Mouse (Mus musculus) E14TG2a.4 (cell line): ENCODE data around the gene Gata3.

Experiments used
- H3K27me3 ChIP-seq: 2 replicates; pipeline ENCODE4 v1.6.1; 2014; ENCODE audit warnings: low read length, control low read depth; ENCODE audit not compliant: insufficient read depth
- H3K36me3 ChIP-seq: 2 replicates; pipeline ENCODE4 v1.6.1; 2014; ENCODE audit warnings: low read length, control low read depth; ENCODE audit not compliant: insufficient read depth
- H3K4me1 ChIP-seq: replicated peaks from 2 replicates; pipeline ENCODE4 v1.6.1; 2014; ENCODE audit warnings: low read depth, low read length, control low read depth
- H3K4me3 ChIP-seq: replicated peaks from 2 replicates; pipeline ENCODE4 v1.5.1; 2014; ENCODE audit warnings: mild to moderate bottlenecking, low read length
- H3K9me3 ChIP-seq: 2 replicates; pipeline ENCODE4 v1.6.1; 2014; ENCODE audit warnings: low read length, control low read depth
- CTCF ChIP-seq: conservative IDR thresholded peaks from 2 replicates; pipeline ENCODE4 v1.5.1; 2014; ENCODE audit warnings: low read length
- NANOG ChIP-seq: IDR thresholded peaks from 2 replicates; pipeline ENCODE4 v1.6.1; 2014; ENCODE audit warnings: borderline replicate concordance, low read length, mixed read lengths
- POU5F1 ChIP-seq: IDR thresholded peaks from 2 replicates; pipeline ENCODE4 v1.6.1; 2014; ENCODE audit warnings: low read length, borderline replicate concordance

Gene Gata3

GRCm38 (mm10) chr2:9877966-9878563 lies 11.8 kb downstream of the Gata3 start:
- peaks cover 98% of the 10 kb centered on the region for H3K27me3 ChIP-seq
- TF ChIP-seq NANOG (no peak), POU5F1 (no peak), CTCF (no peak)
- H3K4me3 ChIP-seq, result peak overlapping the region; percentile 76
- H3K4me1 ChIP-seq, result peaks cover 73% of the 10 kb centered on the region
- no peaks in the 10 kb centered on the region for H3K9me3 ChIP-seq
- H3K36me3 ChIP-seq, result no peaks in the 10 kb centered on the region

GRCm38 (mm10) chr2:9877326-9877690 lies 12.5 kb downstream of the Gata3 start:
- Histone ChIP-seq H3K36me3 (no peaks in the 10 kb centered on the region), H3K4me1 (peaks cover 72% of the 10 kb centered on the region), H3K4me3 (peak overlapping the region; percentile 76), H3K9me3 (no peaks in the 10 kb centered on the region), H3K27me3 (peaks cover 98% of the 10 kb centered on the region)
- TF ChIP-seq POU5F1, result no peak
- no peak for TF ChIP-seq CTCF
- TF ChIP-seq NANOG, result no peak

GRCm38 (mm10) chr2:9876621-9877325 lies 13.1 kb downstream of the Gata3 start:
- no peaks in the 10 kb centered on the region for H3K36me3 ChIP-seq
- no peaks in the 10 kb centered on the region for H3K9me3 ChIP-seq
- H3K4me3 ChIP-seq, result peak overlapping the region; percentile 76
- H3K4me1 ChIP-seq, result peaks cover 72% of the 10 kb centered on the region
- TF ChIP-seq CTCF (no peak), POU5F1 (no peak), NANOG (no peak)
- H3K27me3 ChIP-seq, result peaks cover 98% of the 10 kb centered on the region

GRCm38 (mm10) chr2:9875676-9876357 lies 14.0 kb downstream of the Gata3 start:
- Histone ChIP-seq H3K4me1 (peaks cover 73% of the 10 kb centered on the region), H3K36me3 (no peaks in the 10 kb centered on the region), H3K9me3 (no peaks in the 10 kb centered on the region), H3K27me3 (peaks cover 98% of the 10 kb centered on the region), H3K4me3 (no peak overlapping the region)
- TF ChIP-seq NANOG (no peak), CTCF (no peak), POU5F1 (no peak)

- TF ChIP-seq CTCF (no peak), POU5F1 (no peak), NANOG (no peak)
- peaks cover 97% of the 10 kb centered on the region for H3K27me3 ChIP-seq
- H3K4me3 ChIP-seq, result peak overlapping the region; percentile 46; the same call in 1 of the 2 replicates
- no peaks in the 10 kb centered on the region for H3K9me3 ChIP-seq
- peaks cover 68% of the 10 kb centered on the region for H3K4me1 ChIP-seq
- no peaks in the 10 kb centered on the region for H3K36me3 ChIP-seq
Observed at GRCm38 (mm10) chr2:9875220-9875619, 14.6 kb downstream of the Gata3 start.

- peak overlapping the region; percentile 46; the same call in 1 of the 2 replicates for H3K4me3 ChIP-seq
Observed at GRCm38 (mm10) chr2:9874467-9875219, 15.2 kb downstream of the Gata3 start.

GRCm38 (mm10) chr2:9873757-9874156 lies 16.1 kb downstream of the Gata3 start:
- Histone ChIP-seq H3K27me3 (peaks cover 96% of the 10 kb centered on the region), H3K36me3 (no peaks in the 10 kb centered on the region), H3K9me3 (peaks cover 7% of the 10 kb centered on the region), H3K4me3 (no peak overlapping the region), H3K4me1 (peaks cover 59% of the 10 kb centered on the region)
- TF ChIP-seq NANOG (no peak), CTCF (no peak), POU5F1 (no peak)

More at GRCm38 (mm10) chr2:9874467-9875219, 15.2 kb downstream of the Gata3 start:
- Histone ChIP-seq H3K4me1 (peaks cover 66% of the 10 kb centered on the region), H3K27me3 (peaks cover 96% of the 10 kb centered on the region), H3K9me3 (peaks cover 4% of the 10 kb centered on the region), H3K36me3 (no peaks in the 10 kb centered on the region)
- TF ChIP-seq NANOG (no peak), CTCF (no peak), POU5F1 (no peak)

- no peak for TF ChIP-seq NANOG
- no peak for TF ChIP-seq POU5F1
- TF ChIP-seq CTCF, result no peak
- H3K36me3 ChIP-seq, result no peaks in the 10 kb centered on the region
- H3K27me3 ChIP-seq, result peaks cover 95% of the 10 kb centered on the region
- H3K4me1 ChIP-seq, result peaks cover 53% of the 10 kb centered on the region
- peaks cover 7% of the 10 kb centered on the region for H3K9me3 ChIP-seq
- H3K4me3 ChIP-seq, result 0 out of 2 replicates have a peak overlapping the region, but pooled peaks have one; percentile 26
Observed at GRCm38 (mm10) chr2:9872682-9873081, 17.2 kb downstream of the Gata3 start.
